Mouse (Mus musculus): ENCODE data around the gene Prpf40b.

DNA sequence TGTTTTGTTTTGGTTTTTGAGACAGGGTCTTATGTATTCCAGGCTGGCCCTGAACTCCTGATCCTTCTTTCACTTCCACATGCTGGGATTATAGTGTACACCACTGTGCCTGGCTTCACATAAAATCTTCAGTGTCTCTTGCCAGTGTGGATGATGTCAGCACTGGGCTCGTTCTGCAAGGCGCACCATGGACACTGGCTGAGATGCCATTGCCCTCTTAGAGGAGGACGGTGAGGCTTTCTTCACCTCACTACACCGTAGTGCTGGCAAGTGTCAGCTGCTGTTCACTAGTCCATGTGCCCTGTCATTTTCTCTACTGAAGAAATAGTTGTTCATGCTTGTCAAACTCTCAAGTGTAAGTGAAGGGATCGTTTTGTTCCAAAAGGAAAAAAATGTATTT is 15.7 kb downstream of the Prpf40b start:
- TF ChIP-seq CTCF (conservative IDR thresholded peaks at IDR 0.05; ENCODE audit: low read length): no peak
- no peak for TF ChIP-seq NANOG (IDR thresholded peaks at IDR 0.05; ENCODE audit: borderline replicate concordance, low read length)

Measured in E14TG2a.4 (cell line).